Mouse (Mus musculus): ENCODE data around the gene Mitf. TPM values are rescaled to one million over a fixed set of nuclear protein-coding genes. Genes with fewer than 3 reads are reported as not detected.

The Mitf gene
- polyA plus RNA-seq, 1 experiment from 2014 or later: 24.4 TPM

- H3K36me3 ChIP-seq (ENCODE audit: control insufficient read depth, insufficient read depth, low read length): 0 out of 2 replicates have a peak, but pooled peaks cover 4% of the 10 kb centered on the region
- no peak for ATAC-seq (replicated peaks; ENCODE audit: insufficient number of reproducible peaks, low FRiP score, low TSS enrichment)
- WGBS (ENCODE audit: insufficient replicate concordance): 70% methylated on average over 5 of the region's 5 CpGs
These were observed 208.2 kb downstream of the Mitf start for GRCm38 (mm10) chr6:98015066-98015465.

GRCm38 (mm10) chr6:98015819-98016218 lies 209.0 kb downstream of the Mitf start:
- Histone ChIP-seq H3K4me3 (ENCODE audit: low read depth, low read length) (no peak overlapping the region), H3K4me1 (ENCODE audit: control insufficient read depth, insufficient read depth, low read length) (no peaks in the 10 kb centered on the region), H3K27me3 (ENCODE audit: control insufficient read depth, insufficient read depth, low read length) (no peaks in the 10 kb centered on the region), H3K27ac (ENCODE audit: low read depth, low read length) (no peak overlapping the region), H3K36me3 (ENCODE audit: control insufficient read depth, insufficient read depth, low read length) (0 out of 2 replicates have a peak, but pooled peaks cover 4% of the 10 kb centered on the region), H3K4me2 (no peak overlapping the region), H3K9me3 (replicated peaks; ENCODE audit: control insufficient read depth, low read length) (no peaks in the 10 kb centered on the region), H3K9ac (ENCODE audit: low read depth, low read length) (no peak overlapping the region)
- WGBS (ENCODE audit: insufficient replicate concordance): 56% methylated on average over 5 of the region's 5 CpGs
- ATAC-seq (replicated peaks; ENCODE audit: insufficient number of reproducible peaks, low FRiP score, low TSS enrichment): no peak

More at GRCm38 (mm10) chr6:98015066-98015465, 208.2 kb downstream of the Mitf start:
- Histone ChIP-seq H3K9ac (ENCODE audit: low read depth, low read length) (no peak overlapping the region), H3K4me2 (no peak overlapping the region), H3K4me1 (ENCODE audit: control insufficient read depth, insufficient read depth, low read length) (no peaks in the 10 kb centered on the region), H3K27me3 (ENCODE audit: control insufficient read depth, insufficient read depth, low read length) (no peaks in the 10 kb centered on the region), H3K27ac (ENCODE audit: low read depth, low read length) (no peak overlapping the region), H3K4me3 (ENCODE audit: low read depth, low read length) (no peak overlapping the region), H3K9me3 (replicated peaks; ENCODE audit: control insufficient read depth, low read length) (no peaks in the 10 kb centered on the region)

DNA sequence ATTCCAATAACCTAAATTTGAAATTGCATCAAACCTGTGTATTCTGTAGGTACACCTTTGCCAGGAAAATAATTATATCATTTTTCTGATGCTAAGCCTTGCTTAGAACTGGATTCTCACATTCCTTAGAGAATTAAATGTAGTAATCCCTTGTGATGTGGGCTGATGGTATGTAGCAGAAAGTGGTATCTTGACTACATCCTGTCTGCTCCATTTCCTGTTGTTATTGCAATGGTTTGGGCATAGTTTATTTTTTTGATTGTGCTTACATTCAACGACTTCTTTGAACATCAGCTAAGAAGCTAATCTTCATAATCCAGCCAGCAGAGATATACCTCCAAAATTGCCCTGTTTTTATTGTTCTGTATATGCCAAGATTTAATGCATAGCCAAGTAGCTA lies 217.0 kb downstream of the Mitf start:
- Histone ChIP-seq H3K4me3 (ENCODE audit: low read depth, low read length) (no peak overlapping the region), H3K27ac (ENCODE audit: low read depth, low read length) (no peak overlapping the region), H3K4me2 (no peak overlapping the region), H3K36me3 (ENCODE audit: control insufficient read depth, insufficient read depth, low read length) (no peaks in the 10 kb centered on the region), H3K4me1 (ENCODE audit: control insufficient read depth, insufficient read depth, low read length) (no peaks in the 10 kb centered on the region), H3K9me3 (replicated peaks; ENCODE audit: control insufficient read depth, low read length) (no peaks in the 10 kb centered on the region), H3K27me3 (ENCODE audit: control insufficient read depth, insufficient read depth, low read length) (no peaks in the 10 kb centered on the region), H3K9ac (ENCODE audit: low read depth, low read length) (no peak overlapping the region)
- ATAC-seq (replicated peaks; ENCODE audit: insufficient number of reproducible peaks, low FRiP score, low TSS enrichment): no peak
- WGBS (ENCODE audit: insufficient replicate concordance): 43% methylated on average over 1 of the region's 1 CpGs

GRCm38 (mm10) chr6:98038513-98038912 lies 231.7 kb downstream of the Mitf start:
- no peak for ATAC-seq (replicated peaks; ENCODE audit: insufficient number of reproducible peaks, low FRiP score, low TSS enrichment)
- Histone ChIP-seq H3K4me2 (no peak overlapping the region), H3K4me1 (ENCODE audit: control insufficient read depth, insufficient read depth, low read length) (no peaks in the 10 kb centered on the region), H3K4me3 (ENCODE audit: low read depth, low read length) (no peak overlapping the region), H3K36me3 (ENCODE audit: control insufficient read depth, insufficient read depth, low read length) (no peaks in the 10 kb centered on the region), H3K27ac (ENCODE audit: low read depth, low read length) (no peak overlapping the region), H3K9me3 (replicated peaks; ENCODE audit: control insufficient read depth, low read length) (no peaks in the 10 kb centered on the region), H3K9ac (ENCODE audit: low read depth, low read length) (no peak overlapping the region), H3K27me3 (ENCODE audit: control insufficient read depth, insufficient read depth, low read length) (no peaks in the 10 kb centered on the region)
- 80% methylated on average over 3 of the region's 3 CpGs for WGBS (ENCODE audit: insufficient replicate concordance)

- H3K4me2 ChIP-seq: no peak overlapping the region
- no peak overlapping the region for H3K4me3 ChIP-seq (ENCODE audit: low read depth, low read length)
- no peaks in the 10 kb centered on the region for H3K27me3 ChIP-seq (ENCODE audit: control insufficient read depth, insufficient read depth, low read length)
- H3K36me3 ChIP-seq (ENCODE audit: control insufficient read depth, insufficient read depth, low read length): no peaks in the 10 kb centered on the region
- 89% methylated on average over 7 of the region's 7 CpGs for WGBS (ENCODE audit: insufficient replicate concordance)
- H3K9me3 ChIP-seq (replicated peaks; ENCODE audit: control insufficient read depth, low read length): no peaks in the 10 kb centered on the region
- H3K27ac ChIP-seq (ENCODE audit: low read depth, low read length): no peak overlapping the region
- no peak overlapping the region for H3K9ac ChIP-seq (ENCODE audit: low read depth, low read length)
- no peak for ATAC-seq (replicated peaks; ENCODE audit: insufficient number of reproducible peaks, low FRiP score, low TSS enrichment)
- no peaks in the 10 kb centered on the region for H3K4me1 ChIP-seq (ENCODE audit: control insufficient read depth, insufficient read depth, low read length)
These were observed 234.9 kb downstream of the Mitf start for GRCm38 (mm10) chr6:98041795-98042194.

DNA sequence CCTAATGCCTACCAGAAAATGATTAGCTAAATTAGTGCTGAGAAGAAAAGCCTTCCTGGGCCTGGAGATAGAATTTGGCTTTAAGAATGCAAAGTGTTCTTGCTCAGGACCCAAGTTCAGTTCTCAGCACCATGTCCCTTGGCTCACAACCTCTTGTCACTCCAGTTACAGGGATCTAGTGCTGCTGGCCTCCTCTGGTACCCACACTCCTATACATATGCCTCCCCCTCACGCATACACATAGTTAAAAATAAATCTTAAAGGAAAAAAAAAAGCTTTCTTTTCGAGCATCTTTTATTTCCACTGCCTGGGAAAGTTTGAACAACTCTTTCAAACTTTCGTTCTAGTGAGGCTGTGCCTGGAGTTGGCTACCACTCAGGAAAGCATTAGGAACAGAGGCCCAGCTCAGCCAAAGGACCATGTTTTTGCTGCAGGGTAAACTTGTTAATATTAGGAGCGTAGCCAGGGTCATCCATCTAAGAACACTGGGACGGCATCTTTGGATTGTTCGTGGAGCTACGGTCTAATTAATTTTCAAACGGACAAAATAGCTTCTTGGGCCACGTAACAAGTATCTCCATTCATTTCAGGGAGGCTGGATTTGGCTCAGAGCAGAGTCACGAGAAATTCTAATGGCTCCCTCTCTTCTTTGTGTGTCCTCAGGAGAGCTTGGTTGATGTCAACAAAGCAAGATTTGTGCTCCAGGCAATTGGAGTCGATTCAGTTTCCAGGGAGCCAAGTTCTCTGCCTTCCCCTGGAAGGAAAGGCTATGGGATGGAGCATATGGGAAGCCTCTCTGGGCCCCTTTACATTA lies 239.7 kb downstream of the Mitf start:
- no peak for ATAC-seq (replicated peaks; ENCODE audit: insufficient number of reproducible peaks, low FRiP score, low TSS enrichment)
- H3K27me3 ChIP-seq (ENCODE audit: control insufficient read depth, insufficient read depth, low read length): no peaks in the 10 kb centered on the region
- WGBS (ENCODE audit: insufficient replicate concordance): 78% methylated on average over 11 of the region's 11 CpGs
- H3K4me1 ChIP-seq (ENCODE audit: control insufficient read depth, insufficient read depth, low read length): no peaks in the 10 kb centered on the region
- H3K36me3 ChIP-seq (ENCODE audit: control insufficient read depth, insufficient read depth, low read length): no peaks in the 10 kb centered on the region
- no peak overlapping the region for H3K4me2 ChIP-seq
- no peak overlapping the region for H3K9ac ChIP-seq (ENCODE audit: low read depth, low read length)
- H3K9me3 ChIP-seq (replicated peaks; ENCODE audit: control insufficient read depth, low read length): no peaks in the 10 kb centered on the region
- H3K4me3 ChIP-seq (ENCODE audit: low read depth, low read length): no peak overlapping the region
- H3K27ac ChIP-seq (ENCODE audit: low read depth, low read length): no peak overlapping the region

- Histone ChIP-seq H3K27ac (ENCODE audit: low read depth, low read length) (no peak overlapping the region), H3K4me3 (ENCODE audit: low read depth, low read length) (no peak overlapping the region), H3K4me1 (ENCODE audit: control insufficient read depth, insufficient read depth, low read length) (no peaks in the 10 kb centered on the region), H3K36me3 (ENCODE audit: control insufficient read depth, insufficient read depth, low read length) (no peaks in the 10 kb centered on the region), H3K9me3 (replicated peaks; ENCODE audit: control insufficient read depth, low read length) (no peaks in the 10 kb centered on the region), H3K4me2 (no peak overlapping the region), H3K9ac (ENCODE audit: low read depth, low read length) (no peak overlapping the region), H3K27me3 (ENCODE audit: control insufficient read depth, insufficient read depth, low read length) (no peaks in the 10 kb centered on the region)
- no peak for ATAC-seq (replicated peaks; ENCODE audit: insufficient number of reproducible peaks, low FRiP score, low TSS enrichment)
- WGBS (ENCODE audit: insufficient replicate concordance): 72% methylated on average over 6 of the region's 6 CpGs
These were observed 240.9 kb downstream of the Mitf start for GRCm38 (mm10) chr6:98047741-98048140.

DNA sequence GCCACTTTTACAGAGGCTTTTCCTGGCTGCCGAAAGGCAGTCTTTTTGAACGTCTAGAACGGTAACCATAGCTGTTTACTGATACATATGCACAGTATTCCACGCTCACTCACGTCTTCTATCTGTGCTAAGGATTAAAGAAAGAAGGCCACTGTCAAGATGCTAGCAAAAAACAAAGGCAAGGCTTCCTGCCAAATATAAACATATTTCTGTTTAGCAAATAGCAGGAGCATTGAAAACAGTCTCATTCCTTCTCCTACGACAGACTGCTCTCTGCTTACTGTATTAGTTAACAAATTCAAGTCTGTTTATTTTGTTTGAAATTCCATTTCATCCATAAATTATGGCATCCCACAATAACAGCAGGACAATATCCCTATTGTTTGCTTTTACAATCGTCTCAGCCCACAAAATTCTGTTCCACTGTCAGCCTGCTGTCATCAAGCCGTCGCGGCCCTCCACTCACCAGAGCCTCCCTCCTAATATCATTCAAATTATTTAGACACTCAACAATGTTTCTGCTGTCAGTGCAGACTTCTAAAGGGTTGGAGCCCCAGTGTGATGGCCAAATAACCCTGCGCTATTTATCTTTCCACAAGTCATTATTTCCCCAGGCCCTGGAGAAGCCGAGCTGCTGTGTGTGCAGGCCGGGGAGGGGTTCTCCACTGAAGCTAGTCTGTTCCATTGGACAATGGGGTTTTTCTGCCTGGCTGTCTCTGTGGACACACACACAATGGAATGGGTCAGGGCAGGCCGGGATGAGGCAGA lies 242.0 kb downstream of the Mitf start:
- Histone ChIP-seq H3K27me3 (ENCODE audit: control insufficient read depth, insufficient read depth, low read length) (no peaks in the 10 kb centered on the region), H3K9ac (ENCODE audit: low read depth, low read length) (no peak overlapping the region), H3K4me1 (ENCODE audit: control insufficient read depth, insufficient read depth, low read length) (no peaks in the 10 kb centered on the region), H3K36me3 (ENCODE audit: control insufficient read depth, insufficient read depth, low read length) (no peaks in the 10 kb centered on the region), H3K4me3 (ENCODE audit: low read depth, low read length) (no peak overlapping the region), H3K27ac (ENCODE audit: low read depth, low read length) (no peak overlapping the region), H3K4me2 (no peak overlapping the region), H3K9me3 (replicated peaks; ENCODE audit: control insufficient read depth, low read length) (no peaks in the 10 kb centered on the region)
- whole genome bisulfite sequencing (ENCODE audit: insufficient replicate concordance): 58% methylated on average over 14 of the region's 14 CpGs
- ATAC-seq (replicated peaks; ENCODE audit: insufficient number of reproducible peaks, low FRiP score, low TSS enrichment): no peak

Data from heart, embryonic 11.5 days (tissue).